Mouse (Mus musculus): Measurements from ENCODE around the gene Lyve1.

- no peak for TF ChIP-seq EP300 (IDR thresholded peaks at IDR 0.05; ENCODE audit: insufficient read depth, low read depth, low read length)
- TF ChIP-seq CTCF (IDR thresholded peaks at IDR 0.05) = no peak
These were observed 49.1 kb downstream of the Lyve1 start for GRCm38 (mm10) chr7:110813983-110814382.
